Mouse (Mus musculus) hindbrain, postnatal 0 days (tissue): ENCODE data around the gene B430306N03Rik. TPM values are rescaled to one million over a fixed set of nuclear protein-coding genes. Genes with fewer than 3 reads are reported as not detected.
"Not testable (repeated sequence)": the region's sequence is repeated elsewhere in the genome, so short reads cannot be mapped to it uniquely, and the experiment has no call there.

Experiments
- ATAC-seq: fragments of 200-750 bp; cut with Nextera tagmentation; 2 replicates; pipeline ENCODE4 v1.8.0; 2017; ENCODE audit warnings: mild to moderate bottlenecking, moderate TSS enrichment, moderate library complexity
- DNase-seq: peaks from one replicate; pipeline ENCODE4 v3.0.0-alpha.2; 2015; ENCODE audit warnings: low spot score
- H3K27ac ChIP-seq: fragments of 300-500 bp; sonication (generic); 2 replicates; pipeline ENCODE4 v1.5.1; 2014; ENCODE audit warnings: mild to moderate bottlenecking
- H3K27me3 ChIP-seq: fragments of 300-500 bp; sonication (generic); 2 replicates; pipeline ENCODE4 v1.6.1; 2014; ENCODE audit warnings: low read length, mixed read lengths; ENCODE audit not compliant: insufficient read depth
- H3K36me3 ChIP-seq: fragments of 300-500 bp; sonication (generic); 2 replicates; pipeline ENCODE4 v1.6.1; 2014; ENCODE audit warnings: low read length, mixed read lengths; ENCODE audit not compliant: insufficient read depth
- H3K4me1 ChIP-seq: fragments of 300-500 bp; sonication (generic); 2 replicates; pipeline ENCODE4 v1.6.1; 2014; ENCODE audit warnings: antibody characterized with exemption, low read length, mixed read lengths; ENCODE audit not compliant: insufficient read depth
- H3K4me2 ChIP-seq: fragments of 300-500 bp; sonication (generic); 2 replicates; pipeline ENCODE4 v1.6.1; 2014; ENCODE audit warnings: low read depth, mild to moderate bottlenecking, low read length, moderate library complexity, mixed read lengths
- H3K4me3 ChIP-seq: fragments of 300-500 bp; sonication (generic); 2 replicates; pipeline ENCODE4 v1.5.1; 2014; ENCODE audit warnings: low read length
- H3K9ac ChIP-seq: fragments of 300-500 bp; sonication (generic); replicated peaks from 2 replicates; pipeline ENCODE4 v1.6.1; 2014; ENCODE audit warnings: mild to moderate bottlenecking, low read length, moderate library complexity, mixed read lengths
- H3K9me3 ChIP-seq: fragments of 300-500 bp; sonication (generic); 2 replicates; pipeline ENCODE4 v1.6.1; 2016; ENCODE audit warnings: low read length, mixed read lengths
- CTCF ChIP-seq: IDR thresholded peaks from 2 replicates; pipeline ENCODE4 v1.5.1; 2016; ENCODE audit warnings: antibody characterized with exemption, control low read depth, low read depth
- WGBS: fragments of 180-500 bp; shearing (Covaris S2); extraction: QIAGEN DNeasy Blood & Tissue Kit; methylation state at CpG from one replicate; pipeline ENCODE4 v1.1.7; 2014; 5-methylcytosine and 5-hydroxymethylcytosine counted together
- polyA plus RNA-seq: library from polyadenylated mRNA; unstranded; fragments of >200 nt; fragmentation: Nextera tagmentation; extraction: Ambion mirVana; gene quantifications from 2 replicates; pipeline ENCODE4 v1.2.1, GENCODE M21; 2015
- total RNA-seq: library from RNA; depleted of rRNA; stranded (reverse); fragments of >200 nt; gene quantifications from 2 replicates; pipeline ENCODE4 v1.2.3, GENCODE M21; 2014; rRNA removed

B430306N03Rik gene
- total RNA-seq: 0.05 TPM in 1 of 2 replicates, not detected in the other
- polyA plus RNA-seq: not detected in 2 replicates

GRCm38 (mm10) chr17:48315905-48316579 is at the start of gene B430306N03Rik:
TSS of gene B430306N03Rik (plus strand) at chr17:48316141.
- not testable (repeated sequence) for DNase-seq, H3K4me3 ChIP-seq, H3K27ac ChIP-seq, H3K4me2 ChIP-seq, H3K36me3 ChIP-seq, H3K9me3 ChIP-seq, H3K9ac ChIP-seq, ATAC-seq, H3K4me1 ChIP-seq, H3K27me3 ChIP-seq
- WGBS: 93% methylated on average over 3 of the region's 3 CpGs

- Histone ChIP-seq H3K36me3 (no peaks in the 10 kb centered on the region), H3K9ac (no peak overlapping the region), H3K4me1 (no peaks in the 10 kb centered on the region), H3K27me3 (no peaks in the 10 kb centered on the region), H3K27ac (no peak overlapping the region), H3K9me3 (no peaks in the 10 kb centered on the region), H3K4me3 (no peak overlapping the region), H3K4me2 (no peak overlapping the region)
- ATAC-seq (no peak), DNase-seq (no peak)
- no peak for TF ChIP-seq CTCF
- WGBS: 44% methylated on average over 2 of the region's 2 CpGs
Measured at GRCm38 (mm10) chr17:48266610-48267304, 49.2 kb upstream of the B430306N03Rik start.

GRCm38 (mm10) chr17:48267591-48267990 is 48.4 kb upstream of the B430306N03Rik start:
- Histone ChIP-seq H3K4me2 (no peak overlapping the region), H3K36me3 (no peaks in the 10 kb centered on the region), H3K27me3 (no peaks in the 10 kb centered on the region), H3K4me1 (no peaks in the 10 kb centered on the region), H3K9me3 (no peaks in the 10 kb centered on the region), H3K27ac (no peak overlapping the region), H3K4me3 (no peak overlapping the region), H3K9ac (no peak overlapping the region)
- ATAC-seq (no peak), DNase-seq (no peak)
- TF ChIP-seq CTCF: no peak
- 93% methylated on average over 1 of the region's 1 CpGs for WGBS

GRCm38 (mm10) chr17:48268276-48268675 is 47.7 kb upstream of the B430306N03Rik start:
- Histone ChIP-seq H3K4me1 (no peaks in the 10 kb centered on the region), H3K9me3 (no peaks in the 10 kb centered on the region), H3K9ac (no peak overlapping the region), H3K27ac (no peak overlapping the region), H3K36me3 (no peaks in the 10 kb centered on the region), H3K27me3 (no peaks in the 10 kb centered on the region), H3K4me2 (no peak overlapping the region), H3K4me3 (no peak overlapping the region)
- no peak for TF ChIP-seq CTCF
- no peak for DNase-seq
- no peak for ATAC-seq

- H3K36me3 ChIP-seq: no peaks in the 10 kb centered on the region
- no peak overlapping the region for H3K4me2 ChIP-seq
- no peak for TF ChIP-seq CTCF
- DNase-seq: no peak
- no peak overlapping the region for H3K27ac ChIP-seq
- H3K9me3 ChIP-seq: no peaks in the 10 kb centered on the region
- no peak overlapping the region for H3K4me3 ChIP-seq
- H3K4me1 ChIP-seq: no peaks in the 10 kb centered on the region
- WGBS: 75% methylated on average over 4 of the region's 4 CpGs
- H3K9ac ChIP-seq: no peak overlapping the region
- no peaks in the 10 kb centered on the region for H3K27me3 ChIP-seq
- no peak for ATAC-seq
Measured at GRCm38 (mm10) chr17:48269833-48270232, 46.1 kb upstream of the B430306N03Rik start.

- no peak for ATAC-seq
- H3K4me3 ChIP-seq: no peak overlapping the region
- H3K9me3 ChIP-seq: no peaks in the 10 kb centered on the region
- TF ChIP-seq CTCF: no peak
- H3K27me3 ChIP-seq: no peaks in the 10 kb centered on the region
- no peak overlapping the region for H3K9ac ChIP-seq
- H3K36me3 ChIP-seq: no peaks in the 10 kb centered on the region
- no peak overlapping the region for H3K4me2 ChIP-seq
- no peaks in the 10 kb centered on the region for H3K4me1 ChIP-seq
- no peak overlapping the region for H3K27ac ChIP-seq
- WGBS: 80% methylated on average over 5 of the region's 5 CpGs
- no peak for DNase-seq
Measured at GRCm38 (mm10) chr17:48272158-48272557, 43.8 kb upstream of the B430306N03Rik start.

- Histone ChIP-seq H3K4me2 (no peak overlapping the region), H3K9me3 (no peaks in the 10 kb centered on the region), H3K36me3 (no peaks in the 10 kb centered on the region), H3K27me3 (no peaks in the 10 kb centered on the region), H3K4me3 (no peak overlapping the region), H3K4me1 (no peaks in the 10 kb centered on the region), H3K9ac (no peak overlapping the region), H3K27ac (no peak overlapping the region)
- ATAC-seq (no peak), DNase-seq (no peak)
- WGBS: 92% methylated on average over 4 of the region's 4 CpGs
- TF ChIP-seq CTCF: no peak
Measured at GRCm38 (mm10) chr17:48272598-48272997, 43.3 kb upstream of the B430306N03Rik start.
